Mouse (Mus musculus): Measurements from ENCODE around the gene Usp34.
"Not testable (repeated sequence)": the region's sequence is repeated elsewhere in the genome, so short reads cannot be mapped to it uniquely, and the experiment has no call there.

The Usp34 gene

DNA sequence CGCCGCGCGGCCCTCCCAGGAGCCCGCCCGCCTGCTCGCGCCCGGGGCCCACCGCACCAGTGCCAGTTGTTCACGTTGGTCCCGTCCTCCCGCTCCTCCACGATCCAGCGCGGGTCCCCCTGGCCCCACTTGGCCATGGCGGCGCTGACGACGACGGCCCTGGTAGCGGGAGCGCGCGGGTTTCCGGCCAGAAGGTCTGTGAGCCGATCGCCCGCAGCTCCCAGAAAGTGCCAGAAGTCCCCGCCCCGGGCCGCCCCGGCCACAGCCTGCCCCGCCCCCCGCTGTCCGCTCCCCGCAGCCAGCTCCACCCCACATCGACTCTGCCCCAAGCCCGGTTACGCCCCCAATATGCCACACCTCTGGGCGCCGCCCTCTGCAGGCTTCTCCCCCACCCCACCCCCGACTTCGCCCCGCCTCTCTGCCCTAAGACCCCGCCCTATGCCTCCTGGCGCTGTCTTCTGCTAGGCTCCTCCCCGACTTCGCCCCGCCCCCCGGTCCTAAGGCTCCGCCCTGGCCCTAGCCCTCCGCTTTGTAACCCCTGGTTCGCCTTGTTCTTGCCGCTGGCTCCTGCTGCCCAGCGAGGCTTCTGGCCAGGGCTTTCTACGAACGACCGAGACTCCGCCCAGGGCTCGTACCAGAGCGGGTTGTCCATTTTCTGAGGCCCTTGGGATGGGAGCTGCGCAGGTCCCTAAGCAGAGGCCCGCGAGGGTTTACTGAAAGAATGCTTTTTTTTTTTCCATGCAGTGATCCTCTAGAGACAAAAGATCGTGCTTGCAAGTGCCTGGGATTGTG, 191.2 kb downstream of the Usp34 start, which contains the start of gene Ahsa2:
Ahsa2 (minus strand) TSS at position 313 of the 792 bp plus-strand sequence.
- DNase-seq (ENCODE audit: extremely low spot score, low read depth, low spot score) = peak; percentile 82

DNA sequence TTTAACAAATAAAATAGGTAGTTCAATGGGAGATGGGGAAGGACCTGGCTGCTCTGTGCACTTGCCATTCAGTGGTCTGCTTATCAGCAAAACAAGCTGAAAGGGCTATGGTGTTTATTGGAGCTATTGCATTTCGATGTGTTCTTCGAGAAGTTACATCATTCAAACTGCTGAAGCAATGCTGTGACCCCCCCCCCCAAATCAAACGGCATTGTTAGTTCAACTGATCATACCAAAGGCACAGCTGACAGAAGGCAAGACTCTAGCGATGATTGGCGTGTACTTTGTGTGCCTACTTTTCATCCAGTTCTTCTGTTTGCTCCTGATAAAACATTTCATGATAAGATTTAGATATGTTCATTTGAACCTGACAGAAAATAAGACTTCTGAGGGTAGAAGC, 191.9 kb downstream of the Usp34 start:
- DNase-seq (ENCODE audit: extremely low spot score, low read depth, low spot score) = no peak

DNA sequence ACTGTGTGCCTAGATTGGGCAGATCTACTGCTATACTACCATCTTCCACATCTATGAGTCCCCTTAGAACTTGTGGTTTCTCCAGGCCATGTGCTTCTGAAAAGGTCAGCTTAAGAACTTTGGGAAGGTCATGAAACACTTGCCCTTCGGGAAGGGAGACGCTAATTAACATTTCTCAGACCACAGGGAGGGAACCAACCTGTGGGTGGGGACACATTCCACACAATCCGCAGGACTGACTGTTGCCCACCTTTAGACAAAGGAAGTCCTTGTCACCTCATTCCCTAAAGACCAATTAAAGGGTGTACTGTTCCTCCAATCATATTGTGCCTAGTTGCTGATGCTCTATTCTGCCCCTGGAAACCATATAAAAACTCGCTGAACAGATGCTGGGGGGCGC, 198.1 kb downstream of the Usp34 start:
- not testable (repeated sequence) for DNase-seq (ENCODE audit: extremely low spot score, low read depth, low spot score)

DNA sequence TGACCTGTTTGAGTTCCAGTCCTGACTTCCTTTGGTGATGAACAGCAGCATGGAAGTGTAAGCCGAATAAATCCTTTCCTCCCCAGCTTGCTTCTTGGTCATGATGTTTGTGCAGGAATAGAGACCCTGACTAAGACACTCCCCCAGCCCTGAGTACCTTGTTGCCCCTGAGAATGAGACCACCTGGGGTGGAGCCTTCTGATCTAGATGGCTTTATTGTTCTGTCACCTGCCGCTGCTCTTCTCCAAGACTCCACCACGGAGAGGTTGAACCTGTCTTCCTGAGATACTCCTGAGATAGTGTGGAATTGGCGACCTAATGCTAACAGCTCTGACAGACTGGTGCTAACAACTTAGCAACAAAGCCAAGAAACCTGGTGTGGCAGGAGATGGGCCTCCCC, 208.1 kb downstream of the Usp34 start:
- not testable (repeated sequence) for DNase-seq (ENCODE audit: extremely low spot score, low read depth, low spot score)

DNA sequence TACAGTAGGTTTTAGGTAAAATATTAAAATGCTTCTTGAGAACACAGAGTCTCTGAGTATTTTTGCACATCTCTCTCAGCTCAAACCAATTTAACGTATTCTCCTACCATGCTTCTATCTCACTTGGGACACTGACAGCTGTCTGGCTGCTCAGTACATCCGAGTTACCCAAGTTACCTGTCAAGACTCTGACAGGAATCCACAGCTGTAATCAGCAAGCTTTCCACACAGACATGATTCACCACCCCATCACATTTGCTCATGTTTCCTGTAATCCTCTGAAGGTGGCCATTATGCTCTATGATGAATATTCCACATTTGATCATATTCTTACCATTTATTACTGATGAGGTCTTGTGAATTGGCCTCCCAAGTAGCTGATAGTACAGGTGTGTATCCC, 208.6 kb downstream of the Usp34 start:
- DNase-seq (ENCODE audit: extremely low spot score, low read depth, low spot score) = no peak

DNA sequence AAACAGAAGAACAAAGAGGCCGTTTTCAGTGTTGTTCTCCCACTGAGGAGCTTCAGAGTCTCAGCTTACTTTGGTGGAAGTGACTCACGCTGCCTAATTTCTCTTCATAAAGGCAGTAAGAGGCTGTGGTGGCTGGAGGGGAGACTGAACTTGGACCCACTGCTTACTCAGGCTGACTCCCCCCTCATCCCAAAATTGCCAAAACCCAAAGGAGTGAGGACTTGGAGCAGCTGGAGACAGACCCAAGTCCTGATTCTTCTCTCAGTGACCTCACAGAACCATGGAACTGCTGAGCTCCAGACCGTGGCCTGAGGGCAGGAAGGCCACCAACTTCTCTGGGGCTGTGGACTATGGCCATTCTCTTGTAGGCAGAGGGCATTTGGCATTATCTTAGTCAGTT, 212.3 kb downstream of the Usp34 start:
- DNase-seq (ENCODE audit: extremely low spot score, low read depth, low spot score) = no peak

DNA sequence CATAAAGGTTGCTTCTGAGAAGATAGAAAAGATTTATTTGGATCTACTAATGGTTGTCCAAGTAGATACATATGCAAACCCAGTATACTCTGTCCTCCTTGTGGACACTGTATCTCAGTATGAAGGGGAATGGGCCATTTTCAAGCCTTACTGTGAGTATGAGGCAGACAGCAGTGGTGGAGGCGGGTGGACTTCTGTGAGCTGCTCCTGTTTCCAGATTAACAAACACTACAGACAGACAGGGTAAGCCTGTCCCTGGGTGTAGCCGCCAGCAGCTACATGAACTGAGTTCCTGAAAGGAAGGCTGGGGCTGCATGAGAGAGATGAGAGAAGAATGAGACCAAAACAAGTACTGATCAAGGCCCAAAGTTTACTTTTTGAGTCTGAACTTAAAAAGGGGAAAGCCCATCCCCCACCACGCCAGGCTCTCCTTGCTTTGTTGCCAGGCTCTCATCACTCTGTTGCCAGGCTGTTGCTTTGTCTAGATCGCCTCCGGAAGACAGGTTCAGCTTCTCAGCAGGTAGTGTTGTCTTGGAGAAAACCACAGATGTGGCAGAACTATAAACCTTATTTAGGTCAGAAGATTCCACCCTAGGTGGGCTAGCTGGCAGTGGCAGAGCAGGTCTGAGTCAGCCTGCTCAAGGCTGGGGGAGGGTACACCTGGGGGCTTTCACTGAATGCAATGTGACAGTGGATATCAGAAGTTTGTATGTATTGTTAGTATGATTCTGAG, 213.9 kb downstream of the Usp34 start, which contains the start of gene 1700093K21Rik:
1700093K21Rik (minus strand) TSS at position 683 of the 733 bp plus-strand sequence.
- DNase-seq (ENCODE audit: extremely low spot score, low read depth, low spot score) = no peak

DNA sequence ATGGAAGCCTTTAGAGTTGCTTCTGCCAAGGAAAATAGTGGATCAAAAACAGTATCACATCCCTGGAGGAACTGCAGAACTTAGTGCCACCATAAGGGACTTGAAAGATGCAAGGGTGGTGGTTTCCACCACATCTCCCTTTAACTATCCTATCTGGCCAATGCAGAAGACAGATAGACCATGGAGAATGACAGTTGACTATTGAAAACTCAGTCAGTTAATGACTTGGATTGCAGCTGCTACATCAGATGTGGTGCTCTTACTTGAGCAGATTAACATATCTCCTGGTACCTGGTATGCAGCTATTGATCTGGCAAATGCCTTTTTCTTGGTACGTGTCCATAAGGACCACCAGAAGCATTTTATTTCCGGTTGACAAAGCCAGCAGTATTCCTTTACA, 230.8 kb downstream of the Usp34 start:
- no peak for DNase-seq (ENCODE audit: extremely low spot score, low read depth, low spot score)

Measured in hindlimb bud, embryonic 11.5 days (tissue).